Mouse (Mus musculus) lung, postnatal 0 days (tissue): ENCODE measurements around the gene Enox1. TPM values are rescaled to one million over a fixed set of nuclear protein-coding genes. Genes with fewer than 3 reads are reported as not detected.

ENCODE experiments used
- ATAC-seq: fragments of 200-750 bp; cut with Nextera tagmentation; 2 replicates; pipeline ENCODE4 v1.8.0; 2017; ENCODE audit warnings: moderate library complexity
- DNase-seq: peaks from one replicate; pipeline ENCODE4 v3.0.0-alpha.2; 2016; ENCODE audit warnings: low spot score
- H3K27ac ChIP-seq: fragments of 300-500 bp; sonication (generic); 2 replicates; pipeline ENCODE4 v1.5.1; 2014; ENCODE audit warnings: antibody characterized with exemption, mild to moderate bottlenecking, low read length, mixed read lengths
- H3K27me3 ChIP-seq: fragments of 300-500 bp; sonication (generic); replicated peaks from 2 replicates; pipeline ENCODE4 v1.6.1; 2014; ENCODE audit warnings: low read length, mixed read lengths; ENCODE audit not compliant: insufficient read depth
- H3K36me3 ChIP-seq: fragments of 300-500 bp; sonication (generic); 2 replicates; pipeline ENCODE4 v1.6.1; 2014; ENCODE audit warnings: low read length, mixed read lengths; ENCODE audit not compliant: insufficient read depth
- H3K4me1 ChIP-seq: fragments of 300-500 bp; sonication (generic); 2 replicates; pipeline ENCODE4 v1.6.1; 2014; ENCODE audit warnings: antibody characterized with exemption, low read depth, low read length, mixed read lengths; ENCODE audit not compliant: insufficient read depth
- H3K4me2 ChIP-seq: fragments of 300-500 bp; sonication (generic); replicated peaks from 2 replicates; pipeline ENCODE4 v1.6.1; 2014; ENCODE audit warnings: low read depth, mild to moderate bottlenecking, low read length, moderate library complexity, mixed read lengths
- H3K4me3 ChIP-seq: fragments of 300-500 bp; sonication (generic); 2 replicates; pipeline ENCODE4 v1.5.1; 2014; ENCODE audit warnings: low read depth, low read length
- H3K9ac ChIP-seq: fragments of 300-500 bp; sonication (generic); replicated peaks from 2 replicates; pipeline ENCODE4 v1.6.1; 2014; ENCODE audit warnings: low read depth, mild to moderate bottlenecking
- H3K9me3 ChIP-seq: fragments of 300-500 bp; sonication (generic); 2 replicates; pipeline ENCODE4 v1.6.1; 2016; ENCODE audit warnings: low read length, mixed read lengths
- CTCF ChIP-seq: IDR thresholded peaks from 2 replicates; pipeline ENCODE4 v1.5.1; 2016; ENCODE audit warnings: antibody characterized with exemption, mild to moderate bottlenecking
- EP300 ChIP-seq: IDR thresholded peaks from 2 replicates; pipeline ENCODE4 v1.6.1; 2016; ENCODE audit warnings: antibody characterized with exemption, mild to moderate bottlenecking, control low read depth
- whole genome bisulfite sequencing: fragments of 180-500 bp; shearing (Covaris S2); extraction: QIAGEN DNeasy Blood & Tissue Kit; methylation state at CpG from one replicate; pipeline ENCODE4 v1.1.7; 2014; 5-methylcytosine and 5-hydroxymethylcytosine counted together
- polyA plus RNA-seq: library from polyadenylated mRNA; unstranded; fragments of >200 nt; fragmentation: Nextera tagmentation; extraction: Ambion mirVana; gene quantifications from 2 replicates; pipeline ENCODE4 v1.2.1, GENCODE M21; 2015

Gene Enox1
- polyA plus RNA-seq, 1 experiment from 2014 or later, result 1.5 TPM

GRCm38 (mm10) chr14:77599016-77599704, 442.6 kb downstream of the Enox1 start:
- 38% methylated on average over 14 of the region's 14 CpGs for WGBS
- no peak for ATAC-seq
- no peak for TF ChIP-seq EP300
- TF ChIP-seq CTCF, result no peak

GRCm38 (mm10) chr14:77600773-77601172, 444.2 kb downstream of the Enox1 start:
- WGBS, result 91% methylated on average over 1 of the region's 1 CpGs
- H3K4me1 ChIP-seq, result no peaks in the 10 kb centered on the region
- H3K27ac ChIP-seq, result no peak overlapping the region
- no peak for TF ChIP-seq CTCF
- no peak for TF ChIP-seq EP300
- H3K9ac ChIP-seq, result no peak overlapping the region
- no peaks in the 10 kb centered on the region for H3K9me3 ChIP-seq
- no peak overlapping the region for H3K4me2 ChIP-seq
- DNase-seq (no peak), ATAC-seq (no peak)
- no peaks in the 10 kb centered on the region for H3K27me3 ChIP-seq
- H3K36me3 ChIP-seq, result no peaks in the 10 kb centered on the region
- no peak overlapping the region for H3K4me3 ChIP-seq

More at GRCm38 (mm10) chr14:77599016-77599704, 442.6 kb downstream of the Enox1 start:
- no peak overlapping the region for H3K4me2 ChIP-seq
- H3K4me1 ChIP-seq, result no peaks in the 10 kb centered on the region
- no peak overlapping the region for H3K27ac ChIP-seq
- no peaks in the 10 kb centered on the region for H3K9me3 ChIP-seq
- no peak overlapping the region for H3K4me3 ChIP-seq
- no peaks in the 10 kb centered on the region for H3K27me3 ChIP-seq
- DNase-seq, result no peak
- no peaks in the 10 kb centered on the region for H3K36me3 ChIP-seq
- no peak overlapping the region for H3K9ac ChIP-seq

DNA sequence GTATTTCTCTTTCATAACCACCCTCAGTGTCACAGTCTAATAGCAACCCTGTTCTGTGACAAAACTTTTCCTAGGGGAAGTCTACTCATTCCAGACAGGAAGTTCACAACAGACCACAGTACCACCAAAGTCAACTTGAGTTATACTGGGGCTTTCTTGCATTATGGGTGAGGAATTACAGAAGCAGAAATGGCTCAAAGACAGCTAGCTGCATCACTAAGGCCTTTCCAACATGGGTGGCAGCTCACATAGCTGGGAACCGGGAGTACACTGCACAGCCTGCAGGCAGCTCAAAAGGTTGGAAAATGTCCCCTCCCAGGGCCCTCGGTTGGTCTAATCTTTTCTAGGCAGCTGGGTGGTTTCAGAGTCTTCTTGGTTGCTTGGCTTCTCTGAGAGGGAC, 444.9 kb downstream of the Enox1 start:
- WGBS, result 74% methylated on average over 2 of the region's 2 CpGs
- DNase-seq, result no peak
- no peaks in the 10 kb centered on the region for H3K4me1 ChIP-seq
- no peak overlapping the region for H3K4me3 ChIP-seq
- TF ChIP-seq CTCF (no peak), EP300 (no peak)
- no peak for ATAC-seq
- H3K9ac ChIP-seq, result no peak overlapping the region
- H3K9me3 ChIP-seq, result no peaks in the 10 kb centered on the region
- no peak overlapping the region for H3K4me2 ChIP-seq
- H3K27ac ChIP-seq, result no peak overlapping the region
- no peaks in the 10 kb centered on the region for H3K36me3 ChIP-seq
- no peaks in the 10 kb centered on the region for H3K27me3 ChIP-seq

GRCm38 (mm10) chr14:77608182-77608839, 451.7 kb downstream of the Enox1 start:
- no peaks in the 10 kb centered on the region for H3K36me3 ChIP-seq
- H3K9ac ChIP-seq, result no peak overlapping the region
- WGBS, result 80% methylated on average over 5 of the region's 5 CpGs
- H3K4me2 ChIP-seq, result no peak overlapping the region
- no peak overlapping the region for H3K27ac ChIP-seq
- TF ChIP-seq CTCF, result no peak
- no peak for TF ChIP-seq EP300
- H3K4me3 ChIP-seq, result no peak overlapping the region
- ATAC-seq (no peak), DNase-seq (no peak)
- no peaks in the 10 kb centered on the region for H3K27me3 ChIP-seq
- H3K9me3 ChIP-seq, result no peaks in the 10 kb centered on the region
- H3K4me1 ChIP-seq, result no peaks in the 10 kb centered on the region

DNA sequence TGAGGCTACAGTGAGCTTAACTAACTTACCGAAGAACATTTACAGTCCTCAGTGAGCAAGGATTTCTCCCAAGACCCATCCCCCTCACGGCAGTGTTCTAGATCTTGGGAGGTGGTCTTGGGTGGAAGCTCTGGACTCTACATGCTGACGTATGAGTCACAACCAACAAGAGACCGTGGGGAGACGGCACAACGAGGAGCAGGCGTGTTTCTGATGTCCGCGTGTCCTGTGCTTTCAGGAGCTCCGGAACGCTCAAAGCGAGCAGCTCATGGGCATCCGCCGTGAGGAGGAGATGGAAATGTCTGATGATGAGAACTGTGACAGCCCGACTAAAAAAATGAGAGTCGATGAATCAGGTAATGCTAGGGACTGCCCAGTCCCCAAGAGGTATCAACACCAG, 458.6 kb downstream of the Enox1 start:
- no peak overlapping the region for H3K4me2 ChIP-seq
- H3K27me3 ChIP-seq, result no peaks in the 10 kb centered on the region
- H3K36me3 ChIP-seq, result no peaks in the 10 kb centered on the region
- no peak for TF ChIP-seq CTCF
- TF ChIP-seq EP300, result no peak
- ATAC-seq (no peak), DNase-seq (no peak)
- no peak overlapping the region for H3K4me3 ChIP-seq
- WGBS, result 93% methylated on average over 16 of the region's 16 CpGs
- H3K4me1 ChIP-seq, result no peaks in the 10 kb centered on the region
- no peak overlapping the region for H3K9ac ChIP-seq
- H3K9me3 ChIP-seq, result no peaks in the 10 kb centered on the region
- H3K27ac ChIP-seq, result no peak overlapping the region

DNA sequence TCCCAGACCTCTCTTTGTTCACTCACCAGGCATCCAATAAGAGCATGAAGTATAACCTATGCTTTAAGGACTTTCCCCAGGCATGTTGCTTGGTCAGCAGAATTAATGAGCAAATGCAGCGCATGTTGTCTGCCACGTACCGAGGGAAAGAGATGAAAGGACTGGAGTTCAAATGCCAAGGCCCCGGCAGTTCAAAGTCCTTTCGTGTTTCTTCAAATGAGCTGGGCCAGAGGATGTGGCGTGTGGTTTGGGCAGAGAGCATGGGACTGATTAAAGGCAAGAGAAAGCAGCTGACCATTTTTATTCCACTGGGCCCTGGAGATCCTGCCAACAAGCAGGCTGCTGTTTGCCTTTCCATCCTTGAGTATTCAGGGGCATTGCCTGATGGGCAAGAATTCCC, 460.7 kb downstream of the Enox1 start:
- Histone ChIP-seq H3K27me3 (no peaks in the 10 kb centered on the region), H3K9ac (no peak overlapping the region), H3K4me1 (no peaks in the 10 kb centered on the region), H3K9me3 (no peaks in the 10 kb centered on the region), H3K4me3 (no peak overlapping the region), H3K27ac (no peak overlapping the region), H3K36me3 (no peaks in the 10 kb centered on the region), H3K4me2 (no peak overlapping the region)
- no peak for DNase-seq
- WGBS, result 47% methylated on average over 6 of the region's 6 CpGs
- ATAC-seq, result no peak
- TF ChIP-seq CTCF, result no peak
- TF ChIP-seq EP300, result no peak
